Comparison of ENCODE assay signal across 16 mouse cellular contexts in the genomic region with DNA sequence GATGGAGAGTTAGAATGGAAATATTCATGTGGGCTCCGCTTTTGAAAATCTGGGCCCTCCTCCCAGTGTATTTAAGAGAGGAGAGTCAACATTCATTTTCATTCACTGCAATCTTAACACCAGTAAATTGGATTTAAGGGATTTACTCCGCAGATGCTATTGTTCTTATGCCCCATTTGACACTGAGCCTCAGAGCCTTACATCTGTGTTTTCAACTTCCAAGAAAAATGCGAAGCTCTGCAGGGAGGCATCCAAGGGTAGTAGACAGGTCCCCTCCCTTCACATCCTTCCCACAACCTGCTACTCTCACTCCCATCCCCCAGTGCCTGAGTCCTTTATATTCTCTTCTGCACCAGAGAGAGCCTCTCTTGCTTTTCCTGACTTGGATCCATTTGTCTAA.
DNase-seq lines count a peak whose midpoint lies in the region; ATAC-seq lines count a peak whose summit lies in the region.
"Had no signal": no experiment of that assay in that cellular context is flagged by ENCODE, and none has a peak within 500 bp of the region (broad histone marks: within the 10 kb centered on the region; RNA-seq: fewer than 3 reads in every experiment).

No protein-coding gene starts in this region.

- no peak overlapping the region for H3K9ac ChIP-seq in forebrain, embryonic 12.5 days
- H3K9ac ChIP-seq in forebrain, embryonic 16.5 days (replicated peaks; ENCODE audit: low read depth, low read length): no peak overlapping the region
- H3K9ac ChIP-seq in hindbrain, embryonic 16.5 days (ENCODE audit: low read depth, low read length): no peak overlapping the region
- no peak overlapping the region for H3K9ac ChIP-seq in midbrain, embryonic 16.5 days (ENCODE audit: low read depth, low read length)
- no peak overlapping the region for H3K9ac ChIP-seq in intestine, embryonic 16.5 days (ENCODE audit: low read depth, low read length)
- H3K9ac ChIP-seq: heart, embryonic 15.5 days; limb, embryonic 15.5 days had no signal

- intact Hi-C loops in gastrocnemius, postnatal 14 days (cut with DNase I; ENCODE audit: low total_unique reads): no loop called here

- H3K27me3 ChIP-seq in forebrain, embryonic 12.5 days: peaks cover 20% of the 10 kb centered on the region; the same call in 1 of the 2 replicates
- H3K27me3 ChIP-seq in forebrain, embryonic 16.5 days (replicated peaks; ENCODE audit: control insufficient read depth, insufficient read depth, low read length): no peaks in the 10 kb centered on the region
- H3K27me3 ChIP-seq in hindbrain, embryonic 16.5 days (replicated peaks; ENCODE audit: control insufficient read depth, insufficient read depth, low read length): no peaks in the 10 kb centered on the region
- no peaks in the 10 kb centered on the region for H3K27me3 ChIP-seq in midbrain, embryonic 16.5 days (ENCODE audit: control insufficient read depth, insufficient read depth, low read depth, low read length)
- H3K27me3 ChIP-seq in intestine, embryonic 16.5 days (replicated peaks; ENCODE audit: control insufficient read depth, insufficient read depth, low read length): no peaks in the 10 kb centered on the region
- H3K27me3 ChIP-seq: heart, embryonic 15.5 days; limb, embryonic 15.5 days had no signal

- H3K27ac ChIP-seq in forebrain, embryonic 12.5 days: 0 out of 2 replicates have a peak overlapping the region, but pooled peaks have one; percentile 8
- peak overlapping the region; percentile 33; the same call in 1 of the 2 replicates for H3K27ac ChIP-seq in forebrain, embryonic 16.5 days (ENCODE audit: low read length)
- peak overlapping the region; percentile 55 for H3K27ac ChIP-seq in hindbrain, embryonic 16.5 days (ENCODE audit: low read depth, low read length)
- H3K27ac ChIP-seq in midbrain, embryonic 16.5 days (ENCODE audit: low read length): peak overlapping the region; percentile 0; the same call in 1 of the 2 replicates
- no peak overlapping the region for H3K27ac ChIP-seq in intestine, embryonic 16.5 days (ENCODE audit: low read length)
- H3K27ac ChIP-seq: heart, adult 2 months; heart, embryonic 15.5 days; limb, embryonic 15.5 days had no signal

- peak; percentile 75; the same call in 1 of the 2 replicates for ATAC-seq in forebrain, embryonic 12.5 days (ENCODE audit: low FRiP score)
- ATAC-seq in forebrain, embryonic 16.5 days: peak; percentile 73
- ATAC-seq in hindbrain, embryonic 16.5 days: peak; percentile 65
- ATAC-seq in midbrain, embryonic 16.5 days: peak; percentile 83
- ATAC-seq in megakaryocyte-erythroid progenitor cell, adult 5-6 weeks (replicated peaks; ENCODE audit: low FRiP score, low TSS enrichment, poor library complexity, severe bottlenecking): no peak
- ATAC-seq in intestine, embryonic 16.5 days: no peak
- ATAC-seq: Patski had no signal

- no peak for DNase-seq in embryo, embryonic 11 days
- no peak for DNase-seq in gastrocnemius, postnatal 14 days
- DNase-seq: heart, adult 2 months; kidney, postnatal 14 days; layer of hippocampus, adult 9-11 months; lung, postnatal 14 days; thymus, postnatal 36 days had no signal

- H3K4me1 ChIP-seq in forebrain, embryonic 12.5 days: peaks cover 20% of the 10 kb centered on the region
- H3K4me1 ChIP-seq in forebrain, embryonic 16.5 days (replicated peaks; ENCODE audit: control insufficient read depth, insufficient read depth, low read length): peaks cover 11% of the 10 kb centered on the region
- peaks cover 6% of the 10 kb centered on the region; the same call in 1 of the 2 replicates for H3K4me1 ChIP-seq in hindbrain, embryonic 16.5 days (ENCODE audit: control insufficient read depth, insufficient read depth, low read depth, low read length)
- H3K4me1 ChIP-seq in midbrain, embryonic 16.5 days (ENCODE audit: control insufficient read depth, insufficient read depth, low read length): peaks cover 18% of the 10 kb centered on the region
- H3K4me1 ChIP-seq in intestine, embryonic 16.5 days (ENCODE audit: control insufficient read depth, insufficient read depth, low read length): no peaks in the 10 kb centered on the region
- H3K4me1 ChIP-seq: heart, embryonic 15.5 days; limb, embryonic 15.5 days had no signal

- H3K36me3 ChIP-seq in forebrain, embryonic 12.5 days (replicated peaks): no peaks in the 10 kb centered on the region
- H3K36me3 ChIP-seq in forebrain, embryonic 16.5 days (ENCODE audit: control insufficient read depth, insufficient read depth): no peaks in the 10 kb centered on the region
- no peaks in the 10 kb centered on the region for H3K36me3 ChIP-seq in hindbrain, embryonic 16.5 days (ENCODE audit: control insufficient read depth, insufficient read depth, low read length)
- H3K36me3 ChIP-seq in midbrain, embryonic 16.5 days (ENCODE audit: control insufficient read depth, insufficient read depth, low read length): no peaks in the 10 kb centered on the region
- H3K36me3 ChIP-seq in intestine, embryonic 16.5 days (ENCODE audit: control insufficient read depth, insufficient read depth, low read length): no peaks in the 10 kb centered on the region
- H3K36me3 ChIP-seq: heart, embryonic 15.5 days; limb, embryonic 15.5 days had no signal

- H3K4me2 ChIP-seq in forebrain, embryonic 12.5 days: no peak overlapping the region
- no peak overlapping the region for H3K4me2 ChIP-seq in forebrain, embryonic 16.5 days (ENCODE audit: low read length)
- no peak overlapping the region for H3K4me2 ChIP-seq in hindbrain, embryonic 16.5 days (ENCODE audit: low read length)
- peak overlapping the region; percentile 13; the same call in 1 of the 2 replicates for H3K4me2 ChIP-seq in midbrain, embryonic 16.5 days (ENCODE audit: low read length)
- H3K4me2 ChIP-seq in intestine, embryonic 16.5 days (ENCODE audit: low read depth, low read length): no peak overlapping the region
- H3K4me2 ChIP-seq: heart, embryonic 15.5 days; limb, embryonic 15.5 days had no signal

- WGBS in forebrain, embryonic 12.5 days: 8% methylated on average over 3 of the region's 3 CpGs
- 3% methylated on average over 3 of the region's 3 CpGs for WGBS in forebrain, embryonic 16.5 days
- WGBS in hindbrain, embryonic 16.5 days: 16% methylated on average over 3 of the region's 3 CpGs
- 7% methylated on average over 3 of the region's 3 CpGs for WGBS in midbrain, embryonic 16.5 days
- WGBS in intestine, embryonic 16.5 days: 39% methylated on average over 3 of the region's 3 CpGs

- H3K9me3 ChIP-seq in forebrain, embryonic 12.5 days: no peaks in the 10 kb centered on the region
- no peaks in the 10 kb centered on the region for H3K9me3 ChIP-seq in forebrain, embryonic 16.5 days (ENCODE audit: control insufficient read depth, low read length)
- H3K9me3 ChIP-seq in hindbrain, embryonic 16.5 days (ENCODE audit: control insufficient read depth, low read length): no peaks in the 10 kb centered on the region
- no peaks in the 10 kb centered on the region for H3K9me3 ChIP-seq in midbrain, embryonic 16.5 days (replicated peaks; ENCODE audit: control insufficient read depth, low read length, poor library complexity, severe bottlenecking)
- H3K9me3 ChIP-seq in intestine, embryonic 16.5 days (ENCODE audit: control insufficient read depth, low read length): no peaks in the 10 kb centered on the region
- H3K9me3 ChIP-seq: heart, embryonic 15.5 days; limb, embryonic 15.5 days had no signal

- H3K4me3 ChIP-seq in forebrain, embryonic 12.5 days (replicated peaks): no peak overlapping the region
- H3K4me3 ChIP-seq in forebrain, embryonic 16.5 days (replicated peaks; ENCODE audit: low read length): no peak overlapping the region
- no peak overlapping the region for H3K4me3 ChIP-seq in hindbrain, embryonic 16.5 days (ENCODE audit: low read length)
- no peak overlapping the region for H3K4me3 ChIP-seq in midbrain, embryonic 16.5 days (ENCODE audit: low read depth, low read length)
- no peak overlapping the region for H3K4me3 ChIP-seq in intestine, embryonic 16.5 days (ENCODE audit: low read length)
- H3K4me3 ChIP-seq: heart, adult 2 months; heart, embryonic 15.5 days; limb, embryonic 15.5 days had no signal

Comparison
In these comparisons a context has a peak if more than half of its experiments do, and no peak if none do; other contexts are left out.
1. ATAC-seq: peak in forebrain, embryonic 12.5 days (single experiment), forebrain, embryonic 16.5 days (single experiment), hindbrain, embryonic 16.5 days (single experiment) and midbrain, embryonic 16.5 days (single experiment); none in megakaryocyte-erythroid progenitor cell, adult 5-6 weeks (single experiment) and intestine, embryonic 16.5 days (single experiment).